In the genomic region with DNA sequence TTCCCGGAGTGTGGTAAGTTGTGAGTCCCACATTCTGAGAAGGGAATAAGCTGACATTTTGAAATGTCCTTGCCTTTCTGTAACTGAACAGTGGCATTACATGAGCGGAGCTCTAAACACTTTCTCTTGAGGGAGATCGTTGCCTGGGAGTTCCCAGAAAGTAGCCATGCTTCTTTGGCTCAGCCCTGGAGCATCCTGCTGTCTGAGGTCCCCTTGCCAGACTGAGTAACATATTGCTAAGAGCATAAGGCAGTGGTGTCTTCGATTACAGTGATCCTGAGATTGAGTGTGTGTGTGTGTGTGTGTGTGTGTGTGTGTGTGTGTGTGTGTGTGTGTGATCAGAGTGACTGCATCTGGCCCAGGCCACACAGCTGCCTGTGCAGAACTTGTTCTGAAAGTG, we compare ENCODE assay signal across 18 mouse cellular contexts.
DNase-seq lines count a peak whose midpoint lies in the region; ATAC-seq and TF ChIP-seq lines count a peak whose summit lies in the region.
"Had no signal": no experiment of that assay in that cellular context is flagged by ENCODE, and none has a peak within 500 bp of the region (broad histone marks: within the 10 kb centered on the region; RNA-seq: fewer than 3 reads in every experiment).

No protein-coding gene starts in this region.

- no peak for DNase-seq in forebrain, embryonic 11.5 days (ENCODE audit: low spot score)
- DNase-seq in midbrain, embryonic 10.5 days (ENCODE audit: low spot score), result no peak
- no peak for DNase-seq in midbrain, postnatal 0 days (ENCODE audit: low spot score)
- peak; percentile 51 for DNase-seq in forebrain, postnatal 0 days
- no peak for DNase-seq in right cerebral cortex, postnatal 36 days (ENCODE audit: low spot score in 2 of 2)
- DNase-seq: adrenal gland, postnatal 10 days; cerebellum, adult 11-12 months; cerebellum, adult 9-10 months; embryo, embryonic 11 days; gastrocnemius, adult 2 months; gastrocnemius, postnatal 25 days; kidney, adult 18-20 months had no signal

- no peak overlapping the region for H3K4me3 ChIP-seq in forebrain, embryonic 15.5 days
- no peak overlapping the region for H3K4me3 ChIP-seq in forebrain, embryonic 11.5 days (ENCODE audit: low read depth, low read length)
- no peak overlapping the region for H3K4me3 ChIP-seq in midbrain, embryonic 10.5 days
- no peak overlapping the region for H3K4me3 ChIP-seq in midbrain, postnatal 0 days (ENCODE audit: low read depth, low read length)
- H3K4me3 ChIP-seq in cortical plate, adult 2 months (ENCODE audit: insufficient read depth, low read length), result no peak overlapping the region
- H3K4me3 ChIP-seq in forebrain, postnatal 0 days (ENCODE audit: low read depth, low read length), result no peak overlapping the region
- H3K4me3 ChIP-seq: embryonic facial prominence, embryonic 15.5 days; erythroblast, embryonic 14.5 days; gastrocnemius, adult 2 months; heart, embryonic 12.5 days; intestine, embryonic 15.5 days had no signal

- no peaks in the 10 kb centered on the region for H3K36me3 ChIP-seq in forebrain, embryonic 15.5 days
- no peaks in the 10 kb centered on the region for H3K36me3 ChIP-seq in forebrain, embryonic 11.5 days (ENCODE audit: control insufficient read depth, insufficient read depth, low read length)
- H3K36me3 ChIP-seq in midbrain, embryonic 10.5 days, result peaks cover 22% of the 10 kb centered on the region
- H3K36me3 ChIP-seq in midbrain, postnatal 0 days (ENCODE audit: insufficient read depth, low read length), result no peaks in the 10 kb centered on the region
- H3K36me3 ChIP-seq in forebrain, postnatal 0 days (ENCODE audit: insufficient read depth), result no peaks in the 10 kb centered on the region
- H3K36me3 ChIP-seq: embryonic facial prominence, embryonic 15.5 days; intestine, embryonic 15.5 days had no signal

- H3K27me3 ChIP-seq in forebrain, embryonic 15.5 days, result no peaks in the 10 kb centered on the region
- no peaks in the 10 kb centered on the region for H3K27me3 ChIP-seq in forebrain, embryonic 11.5 days (ENCODE audit: control insufficient read depth, insufficient read depth, low read length)
- no peaks in the 10 kb centered on the region for H3K27me3 ChIP-seq in midbrain, embryonic 10.5 days (ENCODE audit: low read depth, poor library complexity, severe bottlenecking)
- no peaks in the 10 kb centered on the region for H3K27me3 ChIP-seq in midbrain, postnatal 0 days (ENCODE audit: insufficient read depth, low read length)
- H3K27me3 ChIP-seq in forebrain, postnatal 0 days (ENCODE audit: insufficient read depth, low read length), result no peaks in the 10 kb centered on the region
- H3K27me3 ChIP-seq: embryonic facial prominence, embryonic 15.5 days; heart, embryonic 12.5 days; intestine, embryonic 15.5 days had no signal

- ATAC-seq in forebrain, embryonic 15.5 days (replicated peaks), result no peak; the same call in 1 of the 2 replicates
- no peak for ATAC-seq in forebrain, embryonic 11.5 days (replicated peaks; ENCODE audit: low FRiP score)
- no peak for ATAC-seq in midbrain, postnatal 0 days (ENCODE audit: low FRiP score)
- peak; percentile 60 for ATAC-seq in forebrain, postnatal 0 days
- ATAC-seq: intestine, embryonic 15.5 days had no signal

- H3K4me1 ChIP-seq in forebrain, embryonic 15.5 days, result peaks cover 34% of the 10 kb centered on the region
- H3K4me1 ChIP-seq in forebrain, embryonic 11.5 days (replicated peaks; ENCODE audit: control insufficient read depth, insufficient read depth, low read length), result no peaks in the 10 kb centered on the region
- 0 out of 2 replicates have a peak, but pooled peaks cover 3% of the 10 kb centered on the region for H3K4me1 ChIP-seq in midbrain, embryonic 10.5 days
- H3K4me1 ChIP-seq in midbrain, postnatal 0 days (ENCODE audit: insufficient read depth, low read length), result 0 out of 2 replicates have a peak, but pooled peaks cover 3% of the 10 kb centered on the region
- H3K4me1 ChIP-seq in cortical plate, adult 2 months (ENCODE audit: control insufficient read depth, insufficient read depth, low read length), result peaks cover 18% of the 10 kb centered on the region
- H3K4me1 ChIP-seq in forebrain, postnatal 0 days (ENCODE audit: insufficient read depth), result 0 out of 2 replicates have a peak, but pooled peaks cover 7% of the 10 kb centered on the region

- H3K27ac ChIP-seq in forebrain, embryonic 15.5 days (replicated peaks), result peak overlapping the region; percentile 69
- H3K27ac ChIP-seq in forebrain, embryonic 11.5 days (ENCODE audit: low read depth, low read length), result no peak overlapping the region
- H3K27ac ChIP-seq in midbrain, embryonic 10.5 days (replicated peaks), result 0 out of 2 replicates have a peak overlapping the region, but pooled peaks have one; percentile 23
- H3K27ac ChIP-seq in midbrain, postnatal 0 days (ENCODE audit: low read depth, low read length), result no peak overlapping the region
- H3K27ac ChIP-seq in cortical plate, adult 2 months (ENCODE audit: insufficient read depth, low read length), result peak overlapping the region; percentile 41; the same call in 1 of the 2 replicates
- peak overlapping the region; percentile 66; the same call in 1 of the 2 replicates for H3K27ac ChIP-seq in forebrain, postnatal 0 days (ENCODE audit: low read depth, low read length)
- H3K27ac ChIP-seq: embryonic facial prominence, embryonic 15.5 days; gastrocnemius, adult 2 months; intestine, embryonic 15.5 days had no signal

- no peak for TF ChIP-seq POLR2A in cortical plate, adult 2 months (IDR thresholded peaks at IDR 0.05; ENCODE audit: extremely low read depth, insufficient read depth, low read length)

- H3K9me3 ChIP-seq in forebrain, embryonic 15.5 days, result no peaks in the 10 kb centered on the region
- no peaks in the 10 kb centered on the region for H3K9me3 ChIP-seq in forebrain, embryonic 11.5 days (ENCODE audit: control insufficient read depth, low read length)
- H3K9me3 ChIP-seq in midbrain, embryonic 10.5 days (replicated peaks), result no peaks in the 10 kb centered on the region
- H3K9me3 ChIP-seq in midbrain, postnatal 0 days (ENCODE audit: low read length), result no peaks in the 10 kb centered on the region
- H3K9me3 ChIP-seq in forebrain, postnatal 0 days (ENCODE audit: low read length), result no peaks in the 10 kb centered on the region
- H3K9me3 ChIP-seq: embryonic facial prominence, embryonic 15.5 days; heart, embryonic 12.5 days; intestine, embryonic 15.5 days had no signal

- 67% methylated on average over 4 of the region's 4 CpGs for WGBS in forebrain, embryonic 15.5 days
- WGBS in forebrain, embryonic 11.5 days, result 85% methylated on average over 4 of the region's 4 CpGs
- WGBS in midbrain, embryonic 10.5 days, result 88% methylated on average over 4 of the region's 4 CpGs
- 69% methylated on average over 4 of the region's 4 CpGs for WGBS in midbrain, postnatal 0 days
- WGBS in forebrain, postnatal 0 days, result 61% methylated on average over 4 of the region's 4 CpGs

- H3K4me2 ChIP-seq in forebrain, embryonic 15.5 days (replicated peaks), result no peak overlapping the region
- no peak overlapping the region for H3K4me2 ChIP-seq in forebrain, embryonic 11.5 days (ENCODE audit: low read depth, low read length, severe bottlenecking)
- no peak overlapping the region for H3K4me2 ChIP-seq in midbrain, postnatal 0 days (ENCODE audit: low read depth, low read length, poor library complexity, severe bottlenecking)
- no peak overlapping the region for H3K4me2 ChIP-seq in forebrain, postnatal 0 days (ENCODE audit: low read depth)
- H3K4me2 ChIP-seq: embryonic facial prominence, embryonic 15.5 days; heart, embryonic 12.5 days; intestine, embryonic 15.5 days had no signal

- TF ChIP-seq CTCF in midbrain, postnatal 0 days (IDR thresholded peaks at IDR 0.05), result no peak
- no peak for TF ChIP-seq CTCF in cortical plate, adult 2 months (IDR thresholded peaks at IDR 0.05; ENCODE audit: extremely low read depth, insufficient read depth, low read length)
- no peak for TF ChIP-seq CTCF in forebrain, postnatal 0 days (IDR thresholded peaks at IDR 0.05; ENCODE audit: low read depth)

- no peak overlapping the region for H3K9ac ChIP-seq in forebrain, embryonic 15.5 days (replicated peaks)
- H3K9ac ChIP-seq in forebrain, embryonic 11.5 days (ENCODE audit: low read length), result no peak overlapping the region
- no peak overlapping the region for H3K9ac ChIP-seq in midbrain, postnatal 0 days (replicated peaks; ENCODE audit: low read length, poor library complexity, severe bottlenecking)
- H3K9ac ChIP-seq in forebrain, postnatal 0 days, result no peak overlapping the region
- H3K9ac ChIP-seq: embryonic facial prominence, embryonic 15.5 days; heart, embryonic 12.5 days; intestine, embryonic 15.5 days had no signal

Comparison
In these comparisons a context has a peak if more than half of its experiments do, and no peak if none do; other contexts are left out.
1. H3K27ac ChIP-seq: peak in forebrain, embryonic 15.5 days (single experiment), midbrain, embryonic 10.5 days (single experiment), cortical plate, adult 2 months (single experiment) and forebrain, postnatal 0 days (single experiment); none in forebrain, embryonic 11.5 days (single experiment) and midbrain, postnatal 0 days (single experiment).